ENCODE assay signal across 7 mouse cellular contexts in genomic region chr13:21199046-21200028, GRCm38 (mm10). TPM values are rescaled to one million over a fixed set of nuclear protein-coding genes. Genes with fewer than 3 reads are reported as not detected.
DNase-seq lines count a peak whose midpoint lies in the region; ATAC-seq and TF ChIP-seq lines count a peak whose summit lies in the region.

No protein-coding gene starts in this region.

- H3K4me3 ChIP-seq in lung, embryonic 16.5 days (ENCODE audit: low read length) = peak overlapping the region; percentile 72
- peak overlapping the region; percentile 67 for H3K4me3 ChIP-seq in cortical plate, adult 2 months (ENCODE audit: insufficient read depth, low read length)
- H3K4me3 ChIP-seq in liver, embryonic 12.5 days = peak overlapping the region; percentile 76
- H3K4me3 ChIP-seq in stomach, embryonic 16.5 days (replicated peaks; ENCODE audit: low read length) = peak overlapping the region; percentile 65

- H3K27me3 ChIP-seq in lung, embryonic 16.5 days (ENCODE audit: control insufficient read depth, insufficient read depth, low read depth, low read length) = no peaks in the 10 kb centered on the region
- no peaks in the 10 kb centered on the region for H3K27me3 ChIP-seq in liver, embryonic 12.5 days (replicated peaks)
- no peaks in the 10 kb centered on the region for H3K27me3 ChIP-seq in stomach, embryonic 16.5 days (ENCODE audit: control insufficient read depth, insufficient read depth, low read length)

- TF ChIP-seq POLR2A in cortical plate, adult 2 months (IDR thresholded peaks at IDR 0.05; ENCODE audit: extremely low read depth, insufficient read depth, low read length) = no peak

- 2% methylated on average over 17 of the region's 17 CpGs for WGBS in lung, embryonic 16.5 days
- 4% methylated on average over 17 of the region's 17 CpGs for WGBS in liver, embryonic 12.5 days (ENCODE audit: insufficient replicate concordance)
- 3% methylated on average over 17 of the region's 17 CpGs for WGBS in stomach, embryonic 16.5 days

- TF ChIP-seq CTCF in cortical plate, adult 2 months (IDR thresholded peaks at IDR 0.05; ENCODE audit: extremely low read depth, insufficient read depth, low read length) = no peak

- no peaks in the 10 kb centered on the region; the same call in 1 of the 2 replicates for H3K9me3 ChIP-seq in lung, embryonic 16.5 days (ENCODE audit: control insufficient read depth, low read length)
- no peaks in the 10 kb centered on the region for H3K9me3 ChIP-seq in liver, embryonic 12.5 days (replicated peaks)
- H3K9me3 ChIP-seq in stomach, embryonic 16.5 days (replicated peaks; ENCODE audit: control insufficient read depth, low read length) = no peaks in the 10 kb centered on the region

- peak overlapping the region; percentile 41 for H3K9ac ChIP-seq in lung, embryonic 16.5 days (ENCODE audit: low read length)
- peak overlapping the region; percentile 59 for H3K9ac ChIP-seq in liver, embryonic 12.5 days
- peak overlapping the region; percentile 73 for H3K9ac ChIP-seq in stomach, embryonic 16.5 days (ENCODE audit: low read length)

- H3K27ac ChIP-seq in lung, embryonic 16.5 days (ENCODE audit: low read length) = peak overlapping the region; percentile 49
- no peak overlapping the region for H3K27ac ChIP-seq in cortical plate, adult 2 months (ENCODE audit: insufficient read depth, low read length)
- H3K27ac ChIP-seq in liver, embryonic 12.5 days = peak overlapping the region; percentile 71
- H3K27ac ChIP-seq in stomach, embryonic 16.5 days (ENCODE audit: low read length) = peak overlapping the region; percentile 79

- peak overlapping the region; percentile 59 for H3K4me2 ChIP-seq in lung, embryonic 16.5 days (ENCODE audit: low read depth, low read length)
- H3K4me2 ChIP-seq in liver, embryonic 12.5 days = peak overlapping the region; percentile 75
- H3K4me2 ChIP-seq in stomach, embryonic 16.5 days (ENCODE audit: low read depth, low read length) = peak overlapping the region; percentile 62

- peaks cover 5% of the 10 kb centered on the region; the same call in 1 of the 2 replicates for H3K36me3 ChIP-seq in lung, embryonic 16.5 days (ENCODE audit: control insufficient read depth, insufficient read depth, low read length)
- H3K36me3 ChIP-seq in liver, embryonic 12.5 days = peaks cover 15% of the 10 kb centered on the region
- H3K36me3 ChIP-seq in stomach, embryonic 16.5 days (ENCODE audit: control insufficient read depth, insufficient read depth, low read length) = no peaks in the 10 kb centered on the region

- peak; percentile 79 for ATAC-seq in lung, embryonic 16.5 days (ENCODE audit: low read depth)
- ATAC-seq in granulocyte monocyte progenitor cell, adult 5-6 weeks (replicated peaks; ENCODE audit: poor library complexity, severe bottlenecking) = peak; percentile 61
- ATAC-seq in liver, embryonic 12.5 days = peak; percentile 80
- ATAC-seq in stomach, embryonic 16.5 days (ENCODE audit: insufficient read depth, low FRiP score) = peak; percentile 72

- H3K4me1 ChIP-seq in lung, embryonic 16.5 days (replicated peaks; ENCODE audit: control insufficient read depth, insufficient read depth, low read length) = peaks cover 6% of the 10 kb centered on the region
- no peaks in the 10 kb centered on the region; the same call in 1 of the 2 replicates for H3K4me1 ChIP-seq in cortical plate, adult 2 months (ENCODE audit: control insufficient read depth, insufficient read depth, low read length)
- peaks cover 14% of the 10 kb centered on the region for H3K4me1 ChIP-seq in liver, embryonic 12.5 days
- 0 out of 2 replicates have a peak, but pooled peaks cover 3% of the 10 kb centered on the region for H3K4me1 ChIP-seq in stomach, embryonic 16.5 days (ENCODE audit: control insufficient read depth, insufficient read depth, low read length)

- DNase-seq in lung, postnatal 10 days = no peak
- no peak for DNase-seq in spleen, adult 12 weeks (ENCODE audit: low spot score)

RNA-seq across cellular contexts. Expression of gene Trim27, which starts 20.1 kb away (rescaled TPM):
- polyA plus RNA-seq in lung, embryonic 16.5 days (2015; fragmentation: Nextera tagmentation; extraction: Ambion mirVana) = 105 and 108 TPM in 2 replicates
- 30.4 and 30.5 TPM in 2 replicates for polyA plus RNA-seq in cortical plate, adult 2 months (2012; rRNA removed)
- total RNA-seq in granulocyte monocyte progenitor cell, adult 5-6 weeks (2014; fragmentation: Nextera tagmentation) = 142 and 143 TPM in 2 replicates
- 144 and 167 TPM in 2 replicates for total RNA-seq in granulocyte monocyte progenitor cell, adult 5-6 weeks (2017)
- polyA plus RNA-seq in liver, embryonic 12.5 days (2016; fragmentation: Nextera tagmentation; extraction: Ambion mirVana) = 129 and 132 TPM in 2 replicates
- polyA plus RNA-seq in stomach, embryonic 16.5 days (2015; fragmentation: Nextera tagmentation; extraction: Ambion mirVana) = 84.2 and 84.3 TPM in 2 replicates

RNA-seq across cellular contexts. Expression of gene Olfr1368, which starts 53.7 kb away (rescaled TPM):
- not detected in 2 replicates for polyA plus RNA-seq in lung, embryonic 16.5 days (2015; fragmentation: Nextera tagmentation; extraction: Ambion mirVana)
- polyA plus RNA-seq in cortical plate, adult 2 months (2012; rRNA removed) = not detected in 2 replicates
- not detected in 2 replicates for total RNA-seq in granulocyte monocyte progenitor cell, adult 5-6 weeks (2014; fragmentation: Nextera tagmentation)
- not detected in 2 replicates for total RNA-seq in granulocyte monocyte progenitor cell, adult 5-6 weeks (2017)
- polyA plus RNA-seq in liver, embryonic 12.5 days (2016; fragmentation: Nextera tagmentation; extraction: Ambion mirVana) = not detected in 2 replicates
- polyA plus RNA-seq in stomach, embryonic 16.5 days (2015; fragmentation: Nextera tagmentation; extraction: Ambion mirVana) = not detected in 2 replicates
